Mouse (Mus musculus) lung, embryonic 16.5 days (tissue): Measurements from ENCODE around the gene Rarres1. TPM values are rescaled to one million over a fixed set of nuclear protein-coding genes. Genes with fewer than 3 reads are reported as not detected.

ENCODE experiments used
- ATAC-seq: fragments of 200-750 bp; cut with Nextera tagmentation; 2 replicates; pipeline ENCODE4 v1.8.0; 2017; ENCODE audit warnings: low read depth, mild to moderate bottlenecking, moderate library complexity
- H3K27ac ChIP-seq: fragments of 300-500 bp; sonication (generic); 2 replicates; pipeline ENCODE4 v1.5.1; 2014; ENCODE audit warnings: mild to moderate bottlenecking, control low read depth, low read length
- H3K27me3 ChIP-seq: fragments of 300-500 bp; sonication (generic); 2 replicates; pipeline ENCODE4 v1.6.1; 2014; ENCODE audit warnings: low read depth, low read length, mixed read lengths; ENCODE audit not compliant: control insufficient read depth, insufficient read depth
- H3K36me3 ChIP-seq: fragments of 300-500 bp; sonication (generic); 2 replicates; pipeline ENCODE4 v1.6.1; 2014; ENCODE audit warnings: low read length; ENCODE audit not compliant: control insufficient read depth, insufficient read depth
- H3K4me1 ChIP-seq: fragments of 300-500 bp; sonication (generic); replicated peaks from 2 replicates; pipeline ENCODE4 v1.6.1; 2014; ENCODE audit warnings: low read length, mixed read lengths; ENCODE audit not compliant: control insufficient read depth, insufficient read depth
- H3K4me2 ChIP-seq: fragments of 300-500 bp; sonication (generic); 2 replicates; pipeline ENCODE4 v1.6.1; 2014; ENCODE audit warnings: low read depth, low read length, control low read depth
- H3K4me3 ChIP-seq: fragments of 300-500 bp; sonication (generic); 2 replicates; pipeline ENCODE4 v1.5.1; 2014; ENCODE audit warnings: mild to moderate bottlenecking, low read length, control low read depth
- H3K9ac ChIP-seq: fragments of 300-500 bp; sonication (generic); 2 replicates; pipeline ENCODE4 v1.6.1; 2014; ENCODE audit warnings: low read length, control low read depth
- H3K9me3 ChIP-seq: fragments of 300-500 bp; sonication (generic); 2 replicates; pipeline ENCODE4 v1.6.1; 2016; ENCODE audit warnings: low read length; ENCODE audit not compliant: control insufficient read depth
- WGBS: fragments of 180-500 bp; shearing (Covaris S2); extraction: QIAGEN DNeasy Blood & Tissue Kit; methylation state at CpG from one replicate; pipeline ENCODE4 v1.1.7; 2014; 5-methylcytosine and 5-hydroxymethylcytosine counted together
- polyA plus RNA-seq: library from polyadenylated mRNA; unstranded; fragments of >200 nt; fragmentation: Nextera tagmentation; extraction: Ambion mirVana; gene quantifications from 2 replicates; pipeline ENCODE4 v1.2.1, GENCODE M21; 2015

The Rarres1 gene
- polyA plus RNA-seq, 1 experiment from 2014 or later, result 5.2 TPM

DNA sequence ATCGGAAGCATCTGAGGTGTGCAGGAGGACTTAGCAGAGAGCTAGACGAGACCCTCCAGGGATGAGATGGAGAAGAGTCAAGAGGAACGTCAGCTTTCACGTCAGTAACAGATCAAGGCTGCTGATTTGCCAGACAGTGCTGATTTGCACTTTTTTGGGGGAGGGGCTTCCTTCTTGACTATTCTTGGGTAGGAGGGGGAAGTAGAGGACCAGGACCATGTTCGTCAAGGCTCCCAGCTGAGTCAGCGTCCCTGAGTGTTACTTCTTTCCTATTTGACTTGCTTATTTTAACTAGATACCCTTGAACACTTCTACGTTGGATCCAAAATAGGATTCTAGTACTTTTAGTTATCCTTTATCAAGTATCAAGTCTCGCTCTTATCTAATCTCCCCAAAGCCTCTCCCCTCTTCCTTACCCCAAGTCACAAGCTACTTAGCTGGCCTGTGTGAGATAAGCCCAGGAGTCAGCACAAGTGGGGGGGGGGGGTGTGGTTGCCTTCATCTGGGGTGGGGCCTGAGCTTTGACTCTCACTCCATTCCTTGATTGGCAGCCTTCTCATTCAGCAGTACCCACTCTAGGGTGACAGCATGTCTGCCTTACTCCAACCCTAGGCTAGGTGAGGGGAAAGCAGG, 16.4 kb downstream of the Rarres1 start:
- Histone ChIP-seq H3K9me3 (no peaks in the 10 kb centered on the region; the same call in 1 of the 2 replicates), H3K9ac (no peak overlapping the region)
- WGBS, result 84% methylated on average over 8 of the region's 8 CpGs

DNA sequence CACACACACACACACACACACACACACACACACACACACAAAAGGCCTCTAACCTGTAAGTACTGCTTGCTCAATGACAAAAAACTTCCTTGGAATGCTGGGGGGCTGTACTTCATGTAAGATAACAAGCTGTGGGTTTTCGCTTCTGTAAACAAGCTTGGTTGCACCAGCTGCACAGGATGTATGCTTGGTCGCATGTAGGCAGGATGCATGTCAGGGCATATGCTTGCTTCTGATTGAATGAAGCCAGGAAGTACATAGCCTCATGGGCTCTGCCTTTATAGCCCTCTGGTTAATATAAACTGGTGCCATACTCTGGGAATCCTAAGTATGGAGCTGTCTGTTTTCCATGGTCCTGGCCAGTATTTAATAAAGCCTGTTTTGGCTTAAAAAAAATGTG, 17.3 kb downstream of the Rarres1 start:
- Histone ChIP-seq H3K36me3 (no peaks in the 10 kb centered on the region), H3K4me3 (no peak overlapping the region), H3K9ac (no peak overlapping the region), H3K9me3 (no peaks in the 10 kb centered on the region; the same call in 1 of the 2 replicates), H3K27me3 (no peaks in the 10 kb centered on the region), H3K4me2 (no peak overlapping the region), H3K4me1 (no peaks in the 10 kb centered on the region), H3K27ac (no peak overlapping the region)
- WGBS, result 46% methylated on average over 2 of the region's 2 CpGs
- ATAC-seq, result no peak

More for the DNA sequence above, 16.4 kb downstream of the Rarres1 start:
- Histone ChIP-seq H3K4me3 (no peak overlapping the region), H3K4me1 (no peaks in the 10 kb centered on the region), H3K4me2 (no peak overlapping the region), H3K36me3 (no peaks in the 10 kb centered on the region), H3K27ac (no peak overlapping the region), H3K27me3 (no peaks in the 10 kb centered on the region)
- no peak for ATAC-seq

DNA sequence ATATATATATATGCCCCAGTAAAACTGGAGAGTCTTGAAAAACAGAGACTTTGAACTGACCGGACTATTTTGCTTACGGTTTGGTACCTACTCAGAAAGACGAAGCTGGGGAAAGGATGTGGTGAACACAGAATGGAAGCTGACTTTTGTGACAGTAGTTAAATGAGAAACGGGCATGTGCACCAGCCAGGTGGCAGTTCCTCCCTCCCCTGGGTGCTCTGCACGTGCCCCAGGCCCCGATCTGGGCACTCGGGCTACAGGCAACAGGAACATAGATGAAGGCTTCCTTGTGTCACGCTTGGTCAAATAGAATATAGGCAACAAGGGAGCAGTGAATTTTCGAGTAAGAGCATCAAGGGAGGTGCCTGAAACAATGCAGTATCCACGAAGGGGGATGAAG, 19.0 kb downstream of the Rarres1 start:
- H3K9me3 ChIP-seq, result no peaks in the 10 kb centered on the region; the same call in 1 of the 2 replicates
- no peak overlapping the region for H3K4me3 ChIP-seq
- H3K4me1 ChIP-seq, result no peaks in the 10 kb centered on the region
- 85% methylated on average over 10 of the region's 10 CpGs for WGBS
- H3K27ac ChIP-seq, result no peak overlapping the region
- H3K9ac ChIP-seq, result no peak overlapping the region
- no peak overlapping the region for H3K4me2 ChIP-seq
- no peaks in the 10 kb centered on the region for H3K36me3 ChIP-seq
- ATAC-seq, result no peak
- no peaks in the 10 kb centered on the region for H3K27me3 ChIP-seq

DNA sequence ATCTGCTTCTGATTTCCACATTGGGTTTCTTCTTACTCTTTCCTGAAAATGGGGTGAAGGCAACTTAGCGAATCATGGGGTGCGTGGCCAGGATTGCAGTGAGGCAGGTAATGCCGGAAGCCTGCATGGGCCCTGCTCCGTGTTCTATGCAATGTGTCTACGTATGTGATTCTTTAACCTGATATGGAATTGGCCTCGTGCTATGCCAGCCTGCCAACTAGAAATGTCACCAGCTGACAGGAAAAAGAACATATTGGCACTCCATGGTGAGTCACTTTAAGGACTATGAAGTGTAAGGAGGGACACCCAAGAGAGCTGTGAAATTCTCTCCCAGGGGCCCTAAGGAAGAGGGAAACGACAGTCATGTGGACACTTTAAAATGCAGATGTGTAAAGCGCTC, 22.2 kb downstream of the Rarres1 start:
- Histone ChIP-seq H3K4me3 (no peak overlapping the region), H3K4me2 (no peak overlapping the region), H3K27ac (no peak overlapping the region), H3K27me3 (no peaks in the 10 kb centered on the region), H3K9ac (no peak overlapping the region), H3K4me1 (no peaks in the 10 kb centered on the region), H3K36me3 (no peaks in the 10 kb centered on the region), H3K9me3 (no peaks in the 10 kb centered on the region)
- WGBS, result 85% methylated on average over 8 of the region's 8 CpGs
- ATAC-seq, result no peak

DNA sequence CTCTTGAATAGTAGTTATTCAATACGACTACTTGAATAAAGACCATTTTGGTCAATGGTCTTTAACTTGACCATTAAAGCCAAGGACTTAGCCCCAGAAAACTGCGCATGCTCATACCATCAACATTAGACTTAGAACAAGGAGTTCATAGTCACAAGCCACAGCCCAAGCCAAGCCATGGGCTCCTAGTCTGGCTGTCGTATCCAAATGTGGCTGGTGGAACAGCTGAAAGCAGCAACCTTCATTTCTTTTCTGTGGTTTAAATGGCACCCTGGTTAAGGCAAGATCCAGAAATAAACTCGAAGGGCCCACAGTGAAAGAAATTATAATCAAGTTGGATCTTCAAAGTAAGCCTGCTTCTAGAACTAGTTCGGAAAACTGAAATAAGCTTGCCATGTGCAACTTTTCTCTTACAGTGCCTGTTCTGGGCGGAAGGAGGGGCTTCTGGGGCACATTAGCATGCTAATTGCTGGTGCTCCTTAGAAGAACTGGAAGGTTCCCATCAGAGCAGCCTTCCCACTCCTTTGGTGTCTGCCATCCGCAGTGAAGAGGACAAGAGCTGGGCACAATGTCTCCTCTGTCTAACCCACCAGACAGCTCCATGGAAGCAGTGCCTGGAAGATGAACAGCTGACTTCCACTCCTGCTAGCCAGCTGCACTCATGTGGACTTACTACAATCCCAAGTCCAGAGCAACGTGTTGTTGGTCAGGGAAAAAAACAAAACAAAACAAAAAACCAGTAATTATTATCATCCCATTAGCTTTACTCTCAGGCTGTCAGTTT, 23.0 kb downstream of the Rarres1 start:
- H3K4me2 ChIP-seq, result no peak overlapping the region
- no peaks in the 10 kb centered on the region for H3K4me1 ChIP-seq
- H3K36me3 ChIP-seq, result no peaks in the 10 kb centered on the region
- no peak overlapping the region for H3K4me3 ChIP-seq
- H3K9ac ChIP-seq, result no peak overlapping the region
- H3K27me3 ChIP-seq, result no peaks in the 10 kb centered on the region
- WGBS, result 78% methylated on average over 8 of the region's 8 CpGs
- no peaks in the 10 kb centered on the region for H3K9me3 ChIP-seq
- no peak for ATAC-seq
- H3K27ac ChIP-seq, result no peak overlapping the region

DNA sequence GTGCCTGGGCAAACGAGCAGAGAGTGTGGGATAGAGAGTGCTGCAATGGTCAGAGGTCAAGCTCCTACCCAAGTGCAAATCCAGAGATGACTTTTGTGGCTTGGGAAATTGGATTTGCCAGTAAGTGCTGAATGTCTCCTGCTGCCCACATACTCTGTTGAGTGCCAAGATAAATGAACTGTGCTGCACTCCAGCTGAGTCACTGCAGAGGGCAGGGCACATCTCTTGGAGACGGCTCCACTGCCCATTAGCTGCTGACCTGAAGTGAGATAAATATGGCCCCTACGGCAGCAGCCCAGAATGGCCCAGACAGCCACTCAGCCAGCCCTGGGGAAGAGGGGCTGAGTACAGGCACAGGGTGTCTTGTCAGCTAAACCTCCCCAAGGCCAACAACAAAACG, 25.2 kb downstream of the Rarres1 start:
- 27% methylated on average over 4 of the region's 4 CpGs for WGBS
- H3K4me2 ChIP-seq, result no peak overlapping the region
- no peaks in the 10 kb centered on the region for H3K27me3 ChIP-seq
- no peak overlapping the region for H3K9ac ChIP-seq
- H3K4me3 ChIP-seq, result no peak overlapping the region
- no peak for ATAC-seq
- H3K9me3 ChIP-seq, result no peaks in the 10 kb centered on the region
- no peaks in the 10 kb centered on the region for H3K36me3 ChIP-seq
- H3K4me1 ChIP-seq, result no peaks in the 10 kb centered on the region
- no peak overlapping the region for H3K27ac ChIP-seq

DNA sequence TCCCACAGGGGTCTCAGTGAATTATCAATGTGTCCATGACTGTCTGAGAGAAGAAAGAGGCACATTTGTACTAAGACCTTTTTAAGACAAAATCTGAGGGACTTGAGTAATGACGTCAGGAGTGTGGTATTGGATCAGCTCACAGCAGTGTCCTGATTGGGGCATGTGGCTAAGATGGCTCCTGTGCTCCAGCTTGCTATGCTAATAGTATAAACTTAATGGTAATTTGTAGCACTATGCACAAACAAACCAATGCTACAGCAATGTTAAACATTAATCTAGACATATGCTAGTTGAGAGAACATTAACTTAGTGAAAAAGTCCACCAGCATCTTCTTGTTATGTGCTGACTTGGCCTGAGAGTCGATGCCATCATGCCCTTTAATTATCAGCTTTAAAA, 30.1 kb downstream of the Rarres1 start:
- no peaks in the 10 kb centered on the region; the same call in 1 of the 2 replicates for H3K4me1 ChIP-seq
- no peaks in the 10 kb centered on the region for H3K27me3 ChIP-seq
- no peak overlapping the region for H3K9ac ChIP-seq
- no peak overlapping the region for H3K27ac ChIP-seq
- no peak overlapping the region for H3K4me2 ChIP-seq
- H3K36me3 ChIP-seq, result no peaks in the 10 kb centered on the region
- no peak overlapping the region for H3K4me3 ChIP-seq
- WGBS, result 84% methylated on average over 2 of the region's 2 CpGs
- H3K9me3 ChIP-seq, result no peaks in the 10 kb centered on the region
- no peak for ATAC-seq

DNA sequence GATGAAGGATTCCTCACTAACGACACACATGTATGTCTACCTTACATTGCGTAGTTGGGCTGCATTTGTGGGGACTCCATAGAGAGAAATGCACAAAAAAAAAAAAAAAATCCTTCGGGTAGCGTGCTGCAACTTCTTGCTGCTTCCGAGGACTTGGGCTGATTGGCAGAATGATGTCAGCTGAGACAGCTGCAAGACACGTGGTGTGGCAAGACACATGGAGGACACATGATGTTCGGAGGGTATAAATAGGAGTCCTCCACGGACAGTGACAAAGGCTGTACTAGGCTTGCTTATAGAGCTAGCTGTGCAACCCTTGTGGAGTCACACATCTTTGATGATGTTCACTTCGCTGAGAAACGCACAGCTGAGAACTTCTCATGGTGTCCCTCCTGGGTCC, 32.9 kb downstream of the Rarres1 start:
- no peak overlapping the region for H3K9ac ChIP-seq
- ATAC-seq, result no peak
- WGBS, result 86% methylated on average over 10 of the region's 10 CpGs

DNA sequence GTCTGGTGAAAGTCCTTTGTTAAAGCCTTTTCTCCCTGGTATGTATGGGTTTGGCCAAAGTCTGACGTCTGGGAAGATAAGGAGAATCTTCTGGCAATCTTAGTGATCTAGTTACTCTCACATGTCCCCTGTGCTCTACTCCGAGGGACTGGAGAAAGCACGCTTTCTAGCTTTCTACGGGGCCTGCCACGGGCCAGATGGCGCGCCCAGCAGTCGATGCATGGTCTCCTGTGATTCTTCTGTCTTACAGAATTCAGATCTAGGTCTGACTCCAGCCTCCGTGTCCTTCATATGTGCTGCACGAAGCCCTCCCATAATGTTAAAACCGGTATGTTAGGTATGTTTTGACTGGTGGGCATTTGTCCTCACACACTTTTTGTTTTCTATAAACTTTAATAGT, 35.5 kb downstream of the Rarres1 start:
- Histone ChIP-seq H3K4me3 (no peak overlapping the region), H3K4me1 (no peaks in the 10 kb centered on the region; the same call in 1 of the 2 replicates), H3K4me2 (no peak overlapping the region), H3K36me3 (peaks cover 16% of the 10 kb centered on the region), H3K27ac (no peak overlapping the region), H3K27me3 (no peaks in the 10 kb centered on the region), H3K9me3 (no peaks in the 10 kb centered on the region), H3K9ac (no peak overlapping the region)
- WGBS, result 91% methylated on average over 11 of the region's 11 CpGs
- ATAC-seq, result no peak

More for the DNA sequence above, 32.9 kb downstream of the Rarres1 start:
- Histone ChIP-seq H3K4me2 (no peak overlapping the region), H3K27ac (no peak overlapping the region), H3K9me3 (no peaks in the 10 kb centered on the region), H3K4me3 (no peak overlapping the region), H3K36me3 (0 out of 2 replicates have a peak, but pooled peaks cover 4% of the 10 kb centered on the region), H3K4me1 (no peaks in the 10 kb centered on the region; the same call in 1 of the 2 replicates), H3K27me3 (no peaks in the 10 kb centered on the region)
